Mouse (Mus musculus) liver, embryonic 14.5 days (tissue): ENCODE measurements around the gene Usp25.

ENCODE experiments used
- CTCF ChIP-seq: IDR thresholded peaks from 2 replicates; pipeline ENCODE4 v1.5.1; 2016; ENCODE audit warnings: antibody characterized with exemption, low read depth, control low read depth
- EP300 ChIP-seq: IDR thresholded peaks from 2 replicates; pipeline ENCODE4 v1.6.1; 2016; ENCODE audit warnings: antibody characterized with exemption, low read depth

- TF ChIP-seq CTCF (no peak), EP300 (no peak)
Measured at GRCm38 (mm10) chr16:77058567-77058966, 45.1 kb downstream of the Usp25 start.
